Mouse (Mus musculus) embryonic facial prominence, embryonic 15.5 days (tissue): ENCODE measurements at regions not wholly inside any gene's neighbourhood (a gene's known extent, or its start where the extent isn't known, plus 50 kb on each side); places are given as distances from the start of the nearest gene placed in this dataset.
"Not testable (repeated sequence)": the region's sequence is repeated elsewhere in the genome, so short reads cannot be mapped to it uniquely, and the experiment has no call there.

Experiments used
- ATAC-seq: fragments of 200-750 bp; cut with Nextera tagmentation; 2 replicates; pipeline ENCODE4 v1.8.0; 2017; ENCODE audit warnings: low read depth, moderate TSS enrichment; ENCODE audit not compliant: insufficient number of reproducible peaks, low FRiP score, low TSS enrichment
- H3K27ac ChIP-seq: fragments of 300-500 bp; sonication (generic); replicated peaks from 2 replicates; pipeline ENCODE4 v1.5.1; 2015; ENCODE audit warnings: mild to moderate bottlenecking, inconsistent platforms
- H3K27me3 ChIP-seq: fragments of 300-500 bp; sonication (generic); 2 replicates; pipeline ENCODE4 v1.6.1; 2015; ENCODE audit warnings: inconsistent platforms
- H3K36me3 ChIP-seq: fragments of 300-500 bp; sonication (generic); 2 replicates; pipeline ENCODE4 v1.6.1; 2015; ENCODE audit warnings: mild to moderate bottlenecking, inconsistent platforms
- H3K4me1 ChIP-seq: fragments of 300-500 bp; sonication (generic); 2 replicates; pipeline ENCODE4 v1.6.1; 2015; ENCODE audit warnings: inconsistent platforms
- H3K4me2 ChIP-seq: fragments of 300-500 bp; sonication (generic); replicated peaks from 2 replicates; pipeline ENCODE4 v1.6.1; 2015; ENCODE audit warnings: mild to moderate bottlenecking, inconsistent platforms
- H3K4me3 ChIP-seq: fragments of 300-500 bp; sonication (generic); replicated peaks from 2 replicates; pipeline ENCODE4 v1.5.1; 2015; ENCODE audit warnings: mild to moderate bottlenecking, inconsistent platforms
- H3K9ac ChIP-seq: fragments of 300-500 bp; sonication (generic); 2 replicates; pipeline ENCODE4 v1.6.1; 2015; ENCODE audit warnings: inconsistent platforms
- H3K9me3 ChIP-seq: fragments of 300-500 bp; sonication (generic); replicated peaks from 2 replicates; pipeline ENCODE4 v1.6.1; 2016; ENCODE audit warnings: inconsistent platforms
- WGBS: fragments of 180-500 bp; shearing (Covaris S2); methylation state at CpG from one replicate; pipeline ENCODE4 v1.1.7; 2015; 5-methylcytosine and 5-hydroxymethylcytosine counted together

GRCm38 (mm10) chr16:50774699-50775098, 183.7 kb upstream of the Ccdc54 start:
- ATAC-seq, H3K4me3 ChIP-seq, H3K36me3 ChIP-seq, H3K27ac ChIP-seq, H3K27me3 ChIP-seq, H3K4me2 ChIP-seq, H3K9ac ChIP-seq, H3K9me3 ChIP-seq, H3K4me1 ChIP-seq: not testable (repeated sequence)
- WGBS = 92% methylated on average over 12 of the region's 12 CpGs

GRCm38 (mm10) chr16:50766055-50766770, 175.3 kb upstream of the Ccdc54 start:
- WGBS = 47% methylated on average over 11 of the region's 11 CpGs
- Histone ChIP-seq H3K9ac (no peak overlapping the region), H3K4me2 (no peak overlapping the region), H3K27me3 (no peaks in the 10 kb centered on the region), H3K27ac (peak overlapping the region; percentile 39; the same call in 1 of the 2 replicates), H3K36me3 (no peaks in the 10 kb centered on the region), H3K4me1 (no peaks in the 10 kb centered on the region), H3K9me3 (no peaks in the 10 kb centered on the region), H3K4me3 (no peak overlapping the region)
- ATAC-seq = peak; percentile 73

- 60% methylated on average over 3 of the region's 3 CpGs for WGBS
- Histone ChIP-seq H3K4me1 (no peaks in the 10 kb centered on the region), H3K27ac (no peak overlapping the region), H3K36me3 (no peaks in the 10 kb centered on the region), H3K4me2 (no peak overlapping the region), H3K9ac (no peak overlapping the region), H3K27me3 (no peaks in the 10 kb centered on the region), H3K9me3 (no peaks in the 10 kb centered on the region), H3K4me3 (no peak overlapping the region)
- ATAC-seq = no peak
These were observed 171.1 kb upstream of the Ccdc54 start for GRCm38 (mm10) chr16:50762096-50762495.

GRCm38 (mm10) chr16:50759979-50760378, 169.0 kb upstream of the Ccdc54 start:
- Histone ChIP-seq H3K4me1 (no peaks in the 10 kb centered on the region), H3K9me3 (no peaks in the 10 kb centered on the region), H3K9ac (no peak overlapping the region), H3K27ac (no peak overlapping the region), H3K27me3 (no peaks in the 10 kb centered on the region), H3K4me3 (no peak overlapping the region), H3K4me2 (no peak overlapping the region), H3K36me3 (no peaks in the 10 kb centered on the region)
- no peak for ATAC-seq
- 85% methylated on average over 5 of the region's 5 CpGs for WGBS

GRCm38 (mm10) chr16:50756696-50757095, 165.7 kb upstream of the Ccdc54 start:
- no peaks in the 10 kb centered on the region for H3K36me3 ChIP-seq
- H3K27ac ChIP-seq = no peak overlapping the region
- H3K9me3 ChIP-seq = no peaks in the 10 kb centered on the region
- H3K27me3 ChIP-seq = no peaks in the 10 kb centered on the region
- no peak overlapping the region for H3K4me3 ChIP-seq
- peaks cover 12% of the 10 kb centered on the region; the same call in 1 of the 2 replicates for H3K4me1 ChIP-seq
- H3K4me2 ChIP-seq = no peak overlapping the region
- 49% methylated on average over 4 of the region's 4 CpGs for WGBS
- ATAC-seq = no peak
- no peak overlapping the region for H3K9ac ChIP-seq

- peak; percentile 54; the same call in 1 of the 2 replicates for ATAC-seq
- no peak overlapping the region for H3K4me2 ChIP-seq
- no peaks in the 10 kb centered on the region for H3K9me3 ChIP-seq
- WGBS = 8% methylated on average over 3 of the region's 3 CpGs
- H3K9ac ChIP-seq = no peak overlapping the region
- H3K4me3 ChIP-seq = no peak overlapping the region
- H3K27me3 ChIP-seq = no peaks in the 10 kb centered on the region
- H3K27ac ChIP-seq = peak overlapping the region; percentile 49
- H3K36me3 ChIP-seq = no peaks in the 10 kb centered on the region
- peaks cover 12% of the 10 kb centered on the region; the same call in 1 of the 2 replicates for H3K4me1 ChIP-seq
These were observed 162.8 kb upstream of the Ccdc54 start for GRCm38 (mm10) chr16:50753612-50754389.

GRCm38 (mm10) chr16:50753046-50753445, 162.1 kb upstream of the Ccdc54 start:
- Histone ChIP-seq H3K4me2 (no peak overlapping the region), H3K27ac (peak overlapping the region; percentile 0; the same call in 1 of the 2 replicates), H3K9ac (no peak overlapping the region), H3K36me3 (no peaks in the 10 kb centered on the region), H3K27me3 (no peaks in the 10 kb centered on the region), H3K4me1 (peaks cover 12% of the 10 kb centered on the region; the same call in 1 of the 2 replicates), H3K4me3 (no peak overlapping the region), H3K9me3 (no peaks in the 10 kb centered on the region)
- no peak for ATAC-seq
- WGBS = 68% methylated on average over 11 of the region's 11 CpGs

DNA sequence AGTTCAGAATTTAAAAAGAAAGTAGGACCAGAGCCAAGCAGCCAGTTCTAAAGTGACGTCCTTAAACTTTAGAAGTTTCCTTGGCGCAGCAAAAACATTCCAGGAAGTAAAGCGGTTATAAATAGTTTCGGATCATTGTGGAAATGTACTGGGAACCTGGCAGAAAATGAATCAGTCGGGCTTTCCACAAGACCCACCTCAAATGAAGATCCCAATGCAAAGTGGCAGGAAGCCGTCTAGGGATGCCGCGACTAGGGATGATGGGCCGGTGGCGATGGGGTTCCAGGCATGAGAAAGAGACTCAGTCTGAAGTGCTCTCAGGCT, 161.3 kb upstream of the Ccdc54 start:
- Histone ChIP-seq H3K4me2 (no peak overlapping the region), H3K27ac (0 out of 2 replicates have a peak overlapping the region, but pooled peaks have one; percentile 0), H3K9ac (no peak overlapping the region), H3K4me3 (no peak overlapping the region), H3K4me1 (peaks cover 12% of the 10 kb centered on the region; the same call in 1 of the 2 replicates), H3K36me3 (no peaks in the 10 kb centered on the region), H3K9me3 (no peaks in the 10 kb centered on the region), H3K27me3 (no peaks in the 10 kb centered on the region)
- WGBS = 54% methylated on average over 10 of the region's 10 CpGs
- ATAC-seq = no peak

DNA sequence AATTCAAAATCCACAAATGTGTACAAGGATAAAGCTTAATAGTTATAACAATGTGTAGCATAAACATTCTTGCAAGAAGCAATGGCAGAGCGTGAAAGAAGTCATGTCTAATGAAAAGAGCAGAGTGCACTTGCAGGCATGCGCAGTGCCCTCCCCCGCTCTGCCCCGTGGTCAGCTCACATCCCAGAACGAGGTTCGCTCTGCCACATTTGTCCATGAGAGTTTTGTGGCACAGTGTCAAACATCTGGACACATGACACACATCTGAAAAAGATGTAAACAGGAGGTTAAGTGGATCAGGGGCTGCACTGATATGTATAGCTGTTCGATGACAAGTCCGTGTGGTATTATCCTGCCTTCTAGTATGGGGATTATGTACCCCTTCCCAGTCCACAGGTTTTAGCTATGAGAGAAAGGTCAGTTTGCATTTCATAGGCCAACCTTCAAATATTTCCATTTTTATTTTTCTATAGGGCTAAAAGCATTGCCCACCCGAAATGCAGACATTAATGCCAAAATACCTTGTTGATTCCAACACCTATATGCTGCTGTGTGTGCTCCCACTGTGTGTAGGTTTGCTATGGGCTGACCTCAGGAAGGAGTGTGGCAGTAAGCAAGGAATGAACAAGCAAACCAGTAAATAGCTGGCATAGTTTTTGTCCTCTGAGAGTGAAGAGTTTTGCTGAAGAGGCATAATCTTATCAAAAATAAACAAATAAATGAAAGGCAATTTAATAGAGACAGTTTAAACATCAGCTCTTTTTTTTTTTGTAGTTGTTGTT, 160.7 kb upstream of the Ccdc54 start:
- Histone ChIP-seq H3K9me3 (no peaks in the 10 kb centered on the region), H3K4me2 (no peak overlapping the region), H3K36me3 (no peaks in the 10 kb centered on the region), H3K9ac (no peak overlapping the region), H3K4me3 (no peak overlapping the region), H3K27ac (no peak overlapping the region), H3K4me1 (peaks cover 12% of the 10 kb centered on the region; the same call in 1 of the 2 replicates), H3K27me3 (no peaks in the 10 kb centered on the region)
- 65% methylated on average over 9 of the region's 9 CpGs for WGBS
- no peak for ATAC-seq

- H3K4me2 ChIP-seq = no peak overlapping the region
- H3K4me1 ChIP-seq = 0 out of 2 replicates have a peak, but pooled peaks cover 4% of the 10 kb centered on the region
- H3K9ac ChIP-seq = no peak overlapping the region
- no peaks in the 10 kb centered on the region for H3K9me3 ChIP-seq
- no peak for ATAC-seq
- H3K27ac ChIP-seq = no peak overlapping the region
- no peak overlapping the region for H3K4me3 ChIP-seq
- no peaks in the 10 kb centered on the region for H3K27me3 ChIP-seq
- 83% methylated on average over 5 of the region's 5 CpGs for WGBS
- H3K36me3 ChIP-seq = no peaks in the 10 kb centered on the region
These were observed 156.7 kb upstream of the Ccdc54 start for GRCm38 (mm10) chr16:50747698-50748097.

- Histone ChIP-seq H3K4me2 (no peak overlapping the region), H3K27ac (no peak overlapping the region), H3K9me3 (no peaks in the 10 kb centered on the region), H3K4me3 (no peak overlapping the region), H3K27me3 (no peaks in the 10 kb centered on the region), H3K4me1 (no peaks in the 10 kb centered on the region), H3K36me3 (no peaks in the 10 kb centered on the region), H3K9ac (no peak overlapping the region)
- ATAC-seq = no peak
- 13% methylated on average over 2 of the region's 2 CpGs for WGBS
These were observed 154.8 kb upstream of the Ccdc54 start for GRCm38 (mm10) chr16:50745723-50746122.
